Mouse (Mus musculus) cerebellum, postnatal 25 days (tissue): ENCODE results near the gene Rnf17.

Experiments
- DNase-seq, 2 experiments: peaks; one replicate each; pipeline ENCODE4 v3.0.0; 2021; ENCODE audit warnings: mixed read lengths in 2 of 2

The Rnf17 gene

DNA sequence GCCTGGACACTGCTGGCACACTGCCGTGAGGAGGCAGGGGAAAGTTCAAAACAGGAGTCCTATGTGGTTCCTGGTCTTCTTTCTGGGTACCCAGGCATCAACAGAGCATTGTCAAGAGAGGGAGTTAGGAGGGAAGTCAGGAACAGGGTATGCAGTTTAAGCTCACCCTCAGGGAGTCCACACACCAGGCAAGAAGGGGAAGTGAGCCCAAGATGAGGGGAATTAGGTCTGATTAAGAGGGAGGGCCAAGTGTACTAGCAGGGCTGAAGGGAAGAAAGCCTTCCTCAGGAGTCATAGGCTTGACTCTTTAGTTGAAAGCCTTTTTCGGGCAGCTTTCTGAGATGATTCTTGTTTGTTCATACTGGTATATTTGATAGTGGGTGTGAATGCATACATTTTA is 112.4 kb downstream of the Rnf17 start:
- no peak for DNase-seq

DNA sequence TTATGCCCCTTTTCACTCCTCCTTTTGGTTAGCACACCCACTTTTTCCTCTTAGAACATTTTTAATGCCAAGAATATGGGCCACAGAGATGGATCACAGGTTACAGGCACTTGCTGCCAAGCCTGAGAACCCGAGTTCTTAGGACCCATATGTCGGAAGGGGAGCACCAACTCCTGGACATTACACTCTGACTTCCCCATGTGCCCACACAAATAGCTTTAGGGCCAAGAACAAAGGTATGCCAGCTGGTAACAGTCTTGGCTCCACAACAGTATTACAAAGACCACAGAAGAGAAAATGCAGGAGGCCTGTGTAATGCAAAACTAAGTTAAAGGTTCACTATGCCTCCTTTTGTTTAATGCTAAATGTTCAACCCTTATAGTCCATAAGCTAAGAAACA is 128.4 kb downstream of the Rnf17 start:
- DNase-seq, result peak; percentile 20 to 38

DNA sequence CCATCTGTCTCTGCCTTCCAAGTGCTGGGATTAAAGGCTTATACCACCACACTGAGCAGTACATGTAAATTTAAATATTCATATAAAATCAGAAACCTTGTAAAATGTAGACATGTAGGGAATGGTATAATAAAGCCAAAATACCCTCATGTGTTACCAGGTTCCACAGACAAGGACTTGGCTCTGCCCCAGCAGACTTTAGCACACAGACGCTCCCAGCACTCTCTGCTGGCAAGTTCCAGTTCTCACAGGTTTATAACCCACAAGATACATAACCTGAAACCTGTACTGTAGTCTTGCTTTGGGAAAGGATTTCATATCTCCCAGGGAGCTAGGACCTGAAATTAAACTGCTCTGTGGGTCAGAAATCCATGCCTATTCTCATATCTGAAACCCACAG is 142.6 kb downstream of the Rnf17 start:
- peak in 1 of 2 experiments; percentile 53 for DNase-seq

DNA sequence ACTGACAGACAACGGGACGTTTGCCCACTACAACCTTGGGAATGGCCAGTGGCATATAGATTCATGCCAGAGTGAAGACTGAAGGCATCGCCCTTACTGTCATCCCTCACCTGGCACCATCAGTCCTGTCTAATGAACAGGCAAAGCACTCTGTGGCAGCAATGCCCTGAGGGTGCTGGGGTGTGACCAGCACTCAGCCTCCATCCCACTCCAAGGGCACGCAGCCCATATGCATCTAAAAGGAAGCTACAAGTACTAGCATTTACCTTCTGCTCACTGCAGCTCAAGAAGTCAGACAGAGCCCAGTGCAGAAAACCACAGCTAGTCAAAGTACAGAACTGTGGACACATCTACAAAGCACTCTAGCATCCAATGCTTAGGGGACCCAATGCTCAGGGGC is 143.1 kb downstream of the Rnf17 start:
- peak in 1 of 2 experiments; percentile 11 for DNase-seq

DNA sequence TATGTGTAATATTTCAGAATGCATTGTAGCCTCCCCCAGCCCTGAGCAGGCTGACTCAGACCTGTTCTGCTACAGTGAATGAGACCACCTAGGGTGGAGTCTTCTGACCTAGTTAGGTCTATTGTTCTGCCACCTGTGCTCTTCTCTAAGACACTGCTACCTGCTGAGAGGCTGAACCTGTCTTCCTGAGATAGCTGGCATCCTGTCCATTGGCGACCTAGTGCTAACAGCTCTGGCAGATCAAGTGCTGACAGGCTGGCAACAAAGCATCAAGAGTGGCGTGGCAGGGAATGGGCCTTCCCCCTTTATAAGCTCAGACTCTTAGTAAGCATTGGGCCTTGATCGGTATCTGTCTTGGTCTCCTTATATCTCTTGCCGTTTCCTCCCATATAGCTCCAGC is 148.6 kb downstream of the Rnf17 start:
- DNase-seq, result peak; percentile 76 to 87

DNA sequence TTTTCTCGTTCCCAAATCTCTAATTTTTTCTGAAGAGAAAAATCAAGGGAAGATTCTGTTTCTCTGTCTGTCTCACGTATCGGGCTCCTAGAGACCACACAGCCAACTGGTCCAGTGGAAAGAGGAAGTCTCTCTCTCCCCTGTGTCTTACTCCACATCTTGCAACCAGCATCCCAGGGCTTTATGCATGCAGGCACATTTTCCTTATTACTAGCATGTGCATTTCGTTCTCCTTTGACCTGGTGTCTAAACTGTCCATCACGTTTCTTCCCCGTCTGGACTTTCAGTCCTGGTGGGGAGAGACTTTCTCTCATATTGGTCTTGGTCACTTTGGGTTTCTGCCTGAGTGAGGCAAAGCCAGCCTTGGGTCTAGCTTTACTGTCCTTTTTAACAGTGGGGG is 150.5 kb downstream of the Rnf17 start:
- no peak for DNase-seq

DNA sequence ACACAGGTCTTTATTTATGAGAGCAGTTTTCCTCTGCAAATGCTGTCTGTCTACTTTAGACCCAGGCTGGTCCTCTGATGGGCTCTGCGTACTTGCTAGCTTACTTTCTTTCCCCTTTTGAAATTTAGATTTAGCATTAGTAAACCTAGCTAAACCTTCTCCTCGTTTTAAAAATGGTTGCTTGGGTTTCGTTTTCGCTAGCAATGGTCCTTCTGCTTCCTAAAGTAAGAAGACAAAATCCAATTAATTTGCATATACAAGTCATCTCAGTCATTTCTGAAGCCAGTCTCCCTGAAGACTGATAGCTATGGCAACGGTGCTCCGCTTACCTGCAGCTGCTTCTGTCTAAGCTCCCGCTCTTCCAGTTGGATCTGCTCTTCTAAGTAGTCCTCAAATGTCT is 150.9 kb downstream of the Rnf17 start:
- no peak for DNase-seq

DNA sequence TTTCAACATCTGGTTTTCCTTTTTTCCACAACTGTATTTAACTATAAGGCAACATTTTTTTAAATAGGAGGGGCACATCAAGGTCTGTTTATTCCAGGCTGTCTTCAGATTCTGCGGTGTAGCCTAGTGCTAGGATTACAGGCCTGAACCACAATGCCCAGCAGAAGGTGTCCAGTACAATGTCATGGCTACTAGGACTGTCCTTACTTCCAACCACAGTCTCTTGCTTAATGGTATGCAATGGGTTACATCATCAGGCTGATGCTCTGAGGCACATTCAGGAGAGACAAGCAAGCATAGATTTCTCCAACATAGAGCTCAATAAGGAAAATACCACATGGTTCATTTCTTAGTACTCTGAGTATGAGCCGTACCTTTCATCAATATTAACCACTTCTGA is 152.3 kb downstream of the Rnf17 start:
- DNase-seq, result no peak

DNA sequence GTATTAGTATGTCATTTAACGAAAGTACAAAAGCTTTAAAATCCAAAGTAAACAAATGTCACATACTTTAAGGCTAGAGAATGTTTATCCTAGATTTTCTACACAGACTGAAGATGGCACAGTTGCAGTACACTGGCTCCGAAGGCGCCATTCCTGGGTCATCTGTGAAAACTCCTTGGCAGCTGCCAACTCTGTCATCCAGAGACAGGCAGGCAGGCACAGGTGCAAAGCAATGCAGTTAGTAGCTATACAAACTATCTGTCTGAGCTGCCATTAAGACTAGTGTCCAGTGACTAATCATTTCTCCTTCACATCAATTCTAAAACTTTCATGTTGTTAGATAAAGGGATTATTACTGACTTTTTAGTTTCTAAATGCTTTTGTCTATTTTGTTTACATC is 156.8 kb downstream of the Rnf17 start:
- no peak for DNase-seq

DNA sequence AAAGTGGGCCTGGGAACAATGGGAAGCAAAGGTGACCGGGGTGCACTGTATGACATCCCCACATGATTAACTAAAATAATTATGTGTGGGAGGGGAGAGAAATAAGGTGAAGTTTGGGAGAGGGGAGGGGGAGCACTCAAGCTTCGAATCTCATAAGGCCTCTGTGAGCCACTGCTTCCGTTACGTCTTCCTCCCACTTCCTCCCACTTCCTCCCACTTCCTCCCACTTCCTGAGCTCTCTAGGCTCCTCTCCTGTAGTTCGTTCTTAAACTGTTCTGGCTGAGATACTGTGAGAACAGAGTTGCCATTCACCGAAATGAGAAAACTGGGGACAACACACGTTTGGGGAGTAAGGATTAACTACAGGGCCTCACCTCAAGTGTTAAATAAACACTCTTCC is 165.1 kb downstream of the Rnf17 start:
- DNase-seq, result no peak

DNA sequence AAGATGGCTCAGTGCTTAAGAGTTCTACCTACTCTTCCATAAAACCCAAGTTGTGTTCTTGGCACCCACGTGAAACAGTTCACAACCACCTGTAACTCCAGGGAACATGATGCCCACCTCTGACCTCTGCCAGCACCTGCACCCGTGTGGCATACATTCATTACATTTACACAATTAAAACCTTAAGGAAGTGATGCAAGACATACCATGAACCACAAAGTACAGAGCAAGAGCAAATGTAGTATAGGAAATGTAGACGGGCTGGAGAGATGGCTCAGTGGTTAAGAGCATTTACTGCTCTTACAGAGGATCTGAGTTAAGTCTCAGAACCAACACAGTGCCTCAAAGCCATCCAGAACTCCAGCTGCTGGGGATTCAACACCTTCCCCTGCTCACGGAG is 166.7 kb downstream of the Rnf17 start:
- no peak for DNase-seq

DNA sequence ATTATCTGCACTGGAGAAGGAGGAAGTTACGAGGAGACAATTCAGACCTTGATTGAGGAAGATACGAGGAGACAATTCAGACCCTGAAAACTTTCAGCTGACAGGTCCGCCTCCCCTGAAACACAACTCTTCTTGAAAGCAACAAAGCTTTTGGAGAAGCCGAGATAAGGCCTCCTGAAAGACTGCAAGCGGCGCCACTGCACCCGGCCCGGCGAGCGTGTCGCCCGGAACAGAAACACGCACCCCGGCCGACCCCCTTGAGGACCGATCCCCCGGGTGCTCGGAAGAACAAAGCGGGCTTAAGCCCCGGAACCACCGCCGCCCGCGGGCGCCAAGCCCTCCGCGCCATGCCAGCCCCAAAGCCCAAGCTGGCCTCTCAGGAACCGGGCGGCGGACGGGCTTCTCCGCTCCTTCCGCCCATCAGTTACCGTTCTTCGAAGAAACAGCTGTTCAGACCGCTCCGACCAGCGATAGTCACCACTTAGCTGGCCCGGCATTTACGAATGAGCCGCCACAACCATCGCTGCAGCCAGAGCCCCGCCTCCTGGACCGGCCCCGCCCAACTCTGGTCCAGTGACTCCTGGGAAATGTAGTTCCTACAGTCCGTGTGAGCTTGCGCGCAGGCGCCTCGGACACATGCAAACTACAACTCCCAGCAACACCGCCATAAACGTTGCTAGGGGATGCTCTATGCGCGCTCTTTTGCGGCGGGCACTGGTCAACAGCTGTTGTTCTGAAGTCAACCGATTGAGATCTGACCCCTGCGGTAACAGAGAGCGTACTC is 169.1 kb downstream of the Rnf17 start:
- peak; percentile 94 to 96 for DNase-seq

DNA sequence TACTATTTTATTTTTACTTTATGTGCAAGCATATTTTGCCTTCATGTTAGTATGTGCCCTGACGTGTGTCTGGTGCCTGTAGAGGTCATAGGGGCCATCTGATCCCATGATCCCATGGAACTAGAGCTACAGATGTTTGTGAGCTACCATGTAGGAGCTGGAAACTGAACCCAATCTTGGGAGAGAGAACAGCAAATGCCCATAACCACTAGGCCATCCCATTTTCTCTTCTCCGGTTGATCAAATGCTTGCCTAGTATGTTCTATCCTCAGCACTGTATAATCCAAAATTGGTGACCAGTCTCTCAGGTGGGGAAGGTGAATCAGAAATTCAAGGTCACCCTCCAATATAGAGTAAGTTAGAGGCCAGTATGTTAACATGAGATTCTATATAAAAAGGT is 170.2 kb downstream of the Rnf17 start:
- no peak for DNase-seq
